Mouse (Mus musculus): ENCODE results near the gene Dph3.
A peak's percentile ranks its signal among the peaks of the same experiment; 100 is the strongest.

Gene Dph3

DNA sequence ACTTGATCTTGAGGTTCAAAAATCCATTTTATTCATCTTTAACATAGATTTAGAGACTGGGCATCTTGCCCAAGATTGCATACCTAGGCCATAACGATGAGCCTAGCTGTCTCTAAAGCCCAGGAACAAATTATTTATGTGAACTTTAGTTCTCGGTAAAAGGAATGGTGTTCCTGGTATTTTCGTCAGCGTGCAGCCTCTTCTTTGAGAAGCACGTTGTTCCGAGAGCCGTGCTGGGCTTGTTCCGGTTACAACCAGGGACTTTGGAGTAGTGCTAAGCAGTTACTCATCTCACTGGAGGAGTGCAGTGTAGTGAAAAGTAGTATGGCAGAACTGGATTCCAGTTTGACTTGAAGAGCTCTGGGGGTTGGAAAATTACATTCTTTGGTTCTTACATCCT, 697 bp upstream of the Dph3 start:
- no peak for DNase-seq (ENCODE audit: low read depth, low spot score)

DNA sequence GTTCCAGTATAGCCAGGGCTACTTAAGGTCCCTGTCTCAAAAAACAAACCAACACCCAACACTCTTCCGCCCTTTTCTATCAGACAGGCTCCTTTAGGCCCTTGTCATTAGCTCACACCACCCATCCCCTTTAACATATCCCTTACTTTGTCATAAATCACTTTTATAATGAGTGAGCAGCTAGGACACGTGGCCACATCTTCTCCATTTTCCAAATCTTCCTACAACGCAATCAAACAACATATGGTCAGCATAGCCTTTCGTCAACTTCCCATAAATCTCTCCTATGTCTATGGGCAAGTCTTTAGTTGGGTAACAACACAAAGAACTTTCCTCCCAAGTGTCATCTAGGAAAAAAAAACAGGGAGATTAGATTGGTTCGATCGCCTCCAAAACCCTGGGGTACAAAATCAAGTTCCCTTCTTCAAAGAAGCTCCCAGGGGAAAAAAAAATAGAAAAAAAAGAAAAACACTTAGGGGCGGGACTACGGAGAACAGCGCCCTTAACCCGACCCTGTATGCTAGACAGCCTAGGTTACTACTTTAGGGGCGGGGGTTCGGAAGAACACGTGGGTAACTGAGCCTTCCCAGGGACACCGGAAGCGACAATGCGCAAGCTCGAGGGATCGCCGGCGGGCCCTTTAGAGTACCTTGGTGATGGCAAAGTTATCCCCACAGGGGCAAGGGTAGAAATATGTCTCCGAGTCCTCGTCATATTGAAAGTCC, 606 bp downstream of the Dph3 start, which contains the start of gene Oxnad1:
Oxnad1 (plus strand) TSS at position 614 of the 725 bp plus-strand sequence.
- peak; percentile 96 for DNase-seq (ENCODE audit: low read depth, low spot score)

- DNase-seq (ENCODE audit: low read depth, low spot score) = no peak
Measured at GRCm38 (mm10) chr14:32083466-32083865, 2.1 kb downstream of the Dph3 start.

- no peak for DNase-seq (ENCODE audit: low read depth, low spot score)
Measured at GRCm38 (mm10) chr14:32082891-32083290, 2.6 kb downstream of the Dph3 start.

- no peak for DNase-seq (ENCODE audit: low read depth, low spot score)
Measured at GRCm38 (mm10) chr14:32081026-32081425, 4.5 kb downstream of the Dph3 start.

- peak; percentile 91 for DNase-seq (ENCODE audit: low read depth, low spot score)
Measured at GRCm38 (mm10) chr14:32076896-32077575, 8.5 kb downstream of the Dph3 start.

GRCm38 (mm10) chr14:32073901-32074300, 11.6 kb downstream of the Dph3 start:
- no peak for DNase-seq (ENCODE audit: low read depth, low spot score)

DNA sequence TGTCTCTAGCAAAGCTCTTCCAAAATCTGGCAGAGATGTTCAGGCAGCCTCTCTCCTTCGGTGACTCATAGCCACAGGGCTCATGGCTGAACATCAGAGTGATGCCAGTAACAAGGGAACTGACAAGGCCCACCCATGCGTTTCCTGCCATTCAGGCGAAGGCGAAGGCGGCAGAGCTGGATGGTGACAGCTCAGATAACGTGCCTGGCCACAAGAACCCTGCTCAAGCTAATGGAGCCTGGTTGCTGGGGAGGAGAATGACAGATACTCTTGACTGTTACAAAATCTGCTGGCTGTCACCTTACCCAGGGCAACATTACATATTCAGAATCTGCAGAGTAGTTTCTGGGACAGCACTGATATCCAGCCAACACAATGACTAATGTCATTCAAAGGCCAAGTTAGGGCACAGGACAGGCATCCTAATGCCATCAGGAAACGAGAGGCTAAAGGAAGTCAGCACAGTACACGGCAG, 12.3 kb downstream of the Dph3 start:
- no peak for DNase-seq (ENCODE audit: low read depth, low spot score)

DNA sequence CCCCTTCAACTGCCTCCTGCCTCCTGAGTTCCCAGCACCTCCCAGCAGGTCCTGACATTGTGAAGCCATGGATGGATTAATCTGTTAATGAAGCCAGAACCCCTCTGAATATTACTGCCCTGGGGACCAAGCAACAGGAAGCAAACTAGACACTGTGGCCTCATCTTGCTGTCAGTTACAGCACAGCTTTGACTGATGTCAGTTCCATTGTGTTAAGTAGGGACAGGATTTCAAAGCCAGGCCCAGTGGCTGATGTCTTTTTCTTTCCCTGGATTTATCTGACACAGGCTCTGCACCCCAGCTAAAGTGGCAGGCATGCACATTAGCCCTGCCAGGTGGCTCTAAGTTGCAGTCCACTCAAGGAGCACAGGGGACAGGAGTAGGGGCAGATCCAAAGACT, 12.7 kb downstream of the Dph3 start:
- no peak for DNase-seq (ENCODE audit: low read depth, low spot score)

GRCm38 (mm10) chr14:32061398-32061797, 24.1 kb downstream of the Dph3 start:
- peak; percentile 81 for DNase-seq (ENCODE audit: low read depth, low spot score)

GRCm38 (mm10) chr14:32057664-32058063, 27.9 kb downstream of the Dph3 start:
- DNase-seq (ENCODE audit: low read depth, low spot score) = no peak

DNA sequence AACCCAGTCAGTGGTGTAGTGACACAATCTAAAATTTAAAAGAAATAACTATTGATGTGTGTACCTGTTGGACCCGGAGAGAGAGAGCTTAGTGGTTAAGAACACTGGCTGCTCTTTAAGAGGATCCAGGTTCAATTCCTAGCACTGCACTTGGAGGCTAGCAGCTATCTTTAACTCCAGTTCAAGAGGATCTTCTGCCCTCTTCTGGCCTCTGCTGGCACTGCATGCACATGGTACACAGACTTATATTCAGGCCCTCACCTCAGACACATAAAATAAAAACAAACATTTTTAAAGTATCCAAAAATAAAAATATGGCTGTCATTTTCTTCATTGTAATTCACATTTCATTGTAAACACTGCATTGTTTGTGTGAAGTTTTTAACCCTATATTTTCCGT, 28.9 kb downstream of the Dph3 start:
- peak; percentile 75 for DNase-seq (ENCODE audit: low read depth, low spot score)

DNA sequence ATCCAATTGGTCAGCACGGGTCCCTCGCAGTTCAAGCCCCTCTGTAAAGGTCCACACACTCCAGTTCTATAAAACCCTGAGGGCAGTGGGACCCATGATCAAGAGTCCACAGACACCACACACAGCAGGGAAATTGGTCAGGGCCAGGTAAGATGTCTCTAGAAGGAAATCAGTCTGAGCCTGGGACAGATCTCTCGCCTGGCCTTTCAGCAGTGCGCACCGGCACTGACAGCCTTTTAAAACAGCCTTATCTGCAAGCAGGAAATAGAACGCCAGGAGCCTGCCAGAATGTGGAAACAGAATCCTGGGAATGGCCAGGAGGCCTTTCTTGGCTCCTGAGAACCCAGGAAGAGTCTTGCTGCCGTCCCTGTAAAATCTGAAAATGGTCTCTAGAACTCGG, 29.7 kb downstream of the Dph3 start:
- no peak for DNase-seq (ENCODE audit: low read depth, low spot score)

DNA sequence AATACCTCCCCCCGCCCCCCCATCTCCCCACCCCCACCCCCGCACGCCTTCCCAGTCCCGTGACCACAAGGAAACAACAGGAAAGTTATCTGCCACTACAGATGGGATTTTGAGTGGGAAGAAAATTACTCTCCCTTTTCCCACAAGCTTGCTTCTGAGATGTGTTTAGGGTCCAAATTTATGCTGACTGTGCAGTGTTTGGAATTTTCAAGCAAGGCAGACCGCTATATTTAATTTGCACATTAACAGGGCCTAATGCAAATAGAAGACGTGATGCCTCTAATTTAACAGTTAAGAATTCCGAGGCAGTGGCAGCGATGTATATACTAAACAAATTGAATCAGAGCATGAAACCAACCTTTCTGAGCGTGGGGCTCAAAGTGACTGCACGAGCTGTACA, 30.7 kb downstream of the Dph3 start:
- DNase-seq (ENCODE audit: low read depth, low spot score) = no peak

GRCm38 (mm10) chr14:32053895-32054294, 31.6 kb downstream of the Dph3 start:
- DNase-seq (ENCODE audit: low read depth, low spot score) = no peak

DNA sequence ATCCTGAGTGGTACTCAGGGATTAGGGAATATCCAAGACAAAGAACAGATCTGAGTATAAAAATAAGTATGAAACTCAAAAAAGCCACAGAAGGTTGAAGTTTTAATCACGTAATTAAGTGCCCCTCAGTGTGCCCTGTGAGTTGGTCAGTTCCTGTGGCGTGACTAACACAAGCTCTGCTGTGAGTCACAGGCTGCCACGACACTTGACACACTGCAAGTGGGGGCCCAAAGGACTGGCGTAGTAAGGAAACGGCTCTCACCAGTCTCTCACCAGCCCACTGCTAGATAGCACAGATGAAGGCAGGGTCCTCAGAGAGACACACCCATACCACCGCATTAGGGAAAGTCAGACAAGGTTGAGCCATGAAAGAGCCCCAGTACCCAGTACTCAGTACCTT, 35.4 kb downstream of the Dph3 start:
- no peak for DNase-seq (ENCODE audit: low read depth, low spot score)

DNA sequence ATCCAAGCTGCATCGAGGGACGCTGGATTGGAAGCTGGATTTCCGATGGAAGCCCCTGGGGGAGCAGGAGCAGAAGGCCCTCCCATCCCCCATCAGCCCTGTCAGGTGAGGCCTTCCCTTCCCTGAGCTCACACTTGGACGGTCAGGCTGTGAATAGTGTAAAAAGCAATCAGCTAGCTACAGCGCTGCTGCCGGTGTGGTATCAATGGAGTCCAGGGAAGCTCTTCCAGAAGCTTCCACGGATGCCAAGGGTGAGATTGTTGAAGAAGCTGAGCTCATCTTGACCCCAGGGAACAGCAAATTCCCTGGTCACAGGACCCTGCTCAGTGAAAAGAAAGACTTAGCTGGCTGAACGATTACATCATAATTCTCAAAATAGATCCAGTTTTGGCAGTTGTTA, 39.2 kb downstream of the Dph3 start:
- DNase-seq (ENCODE audit: low read depth, low spot score) = no peak

DNA sequence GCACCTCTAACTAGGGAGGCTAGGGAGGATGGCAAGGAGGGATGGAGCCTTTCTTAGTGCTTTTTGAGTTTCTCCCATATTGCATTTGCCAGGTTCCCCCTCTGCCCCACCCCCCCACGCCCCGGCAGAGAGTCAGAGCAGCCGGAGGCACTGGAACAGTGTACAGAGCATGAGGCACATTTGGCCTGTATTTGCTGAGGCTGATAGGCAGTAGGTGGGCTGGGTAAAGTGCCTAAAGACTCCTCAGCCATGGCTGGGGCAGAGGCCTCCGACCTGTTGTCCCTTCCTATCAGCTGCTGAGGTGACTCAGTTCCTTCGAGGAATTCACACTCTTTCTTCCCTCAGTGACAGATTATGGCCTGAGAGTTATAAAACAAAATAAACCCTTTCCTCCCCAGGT, 43.4 kb downstream of the Dph3 start:
- DNase-seq (ENCODE audit: low read depth, low spot score) = no peak

- DNase-seq (ENCODE audit: low read depth, low spot score) = no peak
Measured at GRCm38 (mm10) chr14:32037661-32038252, 47.8 kb downstream of the Dph3 start.

DNA sequence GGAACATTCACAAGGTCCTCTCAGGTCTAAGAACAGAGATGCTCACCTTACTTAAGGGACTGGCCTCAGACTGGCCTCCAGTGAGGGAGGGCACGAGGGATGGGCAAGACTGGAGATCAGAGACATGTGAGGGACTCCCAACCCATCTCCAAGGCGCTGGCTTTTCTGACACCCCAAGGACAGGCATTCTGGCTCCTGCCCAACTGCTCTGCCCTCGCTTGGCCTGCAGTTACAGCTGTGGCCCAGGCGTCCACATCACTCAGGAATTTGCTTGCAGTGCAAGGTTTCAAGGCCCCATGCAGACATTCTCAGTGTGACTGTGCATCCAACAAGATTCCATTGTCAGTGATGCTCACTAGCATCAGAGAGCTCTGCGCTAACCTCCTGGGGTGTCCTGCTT, 49.0 kb downstream of the Dph3 start:
- DNase-seq (ENCODE audit: low read depth, low spot score) = no peak

DNA sequence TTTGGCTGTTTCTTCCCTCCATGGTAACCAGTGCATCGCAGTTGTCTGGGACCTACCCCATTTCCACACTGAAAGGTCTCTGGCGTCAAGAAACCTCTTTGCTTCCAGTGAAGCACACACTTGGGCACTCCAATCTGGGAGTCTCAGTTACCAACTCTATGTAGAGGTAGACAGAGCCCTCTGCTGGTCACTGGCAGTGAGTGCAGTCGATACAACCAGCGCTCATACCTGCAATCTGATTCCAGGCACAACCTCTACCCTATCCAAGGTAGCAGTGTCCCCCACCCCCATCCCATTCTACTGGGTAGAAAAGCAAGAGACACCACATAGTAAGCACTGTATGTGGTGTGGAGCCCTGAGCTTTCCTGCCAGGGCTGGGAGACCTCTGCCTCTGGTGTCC, 53.0 kb downstream of the Dph3 start:
- peak; percentile 82 for DNase-seq (ENCODE audit: low read depth, low spot score)
